Mouse (Mus musculus): ENCODE data around the gene Gpbp1l1.

DNA sequence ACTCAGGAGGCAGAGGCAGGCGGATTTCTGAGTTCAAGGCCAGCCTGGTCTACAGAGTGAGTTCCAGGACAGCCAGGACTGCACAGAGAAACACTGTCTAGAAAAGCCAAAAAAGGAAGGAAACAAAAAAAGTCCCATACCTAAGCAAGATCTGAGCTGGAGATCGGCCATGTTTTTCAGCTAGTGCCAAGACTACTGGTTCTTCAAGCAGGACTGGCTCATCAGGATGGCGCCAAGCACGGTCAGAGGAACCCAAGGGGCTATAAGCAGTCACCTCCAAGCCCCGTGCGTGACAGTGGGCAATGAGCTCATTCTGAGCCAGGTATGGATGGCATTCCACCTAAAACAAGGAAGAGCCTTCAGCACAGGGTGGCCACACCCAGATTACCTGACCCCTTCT lies 81.4 kb downstream of the Gpbp1l1 start:
- no peak for TF ChIP-seq CTCF (conservative IDR thresholded peaks at IDR 0.05 in 1 of 2, IDR thresholded peaks at IDR 0.05 in 1 of 2; ENCODE audit: low read depth in 2 of 2, low read length in 2 of 2)
- TF ChIP-seq TCF12 (IDR thresholded peaks at IDR 0.05; ENCODE audit: low read depth, low read length): no peak
- TF ChIP-seq USF2 (conservative IDR thresholded peaks at IDR 0.05; ENCODE audit: low read depth, low read length): no peak
- TF ChIP-seq POLR2A (IDR thresholded peaks at IDR 0.05; ENCODE audit: low read depth, low read length): no peak
- no peak for TF ChIP-seq KAT2A (IDR thresholded peaks at IDR 0.05; ENCODE audit: insufficient replicate concordance, low read length)
- no peak for TF ChIP-seq MEF2A (IDR thresholded peaks at IDR 0.05; ENCODE audit: borderline replicate concordance, low read depth, low read length)
- TF ChIP-seq ZNF384 (IDR thresholded peaks at IDR 0.05; ENCODE audit: low read depth, low read length): no peak
- no peak for TF ChIP-seq RCOR1 (conservative IDR thresholded peaks at IDR 0.05; ENCODE audit: low read depth, low read length)
- TF ChIP-seq MAZ (IDR thresholded peaks at IDR 0.05; ENCODE audit: low read depth, low read length): no peak
- TF ChIP-seq POLR2AphosphoS2 (IDR thresholded peaks at IDR 0.05; ENCODE audit: low read depth, low read length): no peak
- no peak for TF ChIP-seq NRF1 (IDR thresholded peaks at IDR 0.05; ENCODE audit: low read depth, low read length)
- no peak for TF ChIP-seq SIN3A (IDR thresholded peaks at IDR 0.05; ENCODE audit: low read length)

Measured in CH12.LX (cell line).